Mouse (Mus musculus) urinary bladder, adult 18-20 months (tissue): Measurements from ENCODE around the gene Zdhhc3.

Source experiments
- DNase-seq, 2 experiments: peaks; one replicate each; pipeline ENCODE4 v3.0.0; 2022; ENCODE audit warnings: low spot score in 2 of 2, mixed read lengths in 2 of 2

The Zdhhc3 gene

GRCm38 (mm10) chr9:123115566-123115965 lies 2.6 kb upstream of the Zdhhc3 start:
- no peak for DNase-seq

GRCm38 (mm10) chr9:123113931-123114330 lies 926 bp upstream of the Zdhhc3 start:
- no peak for DNase-seq

GRCm38 (mm10) chr9:123111751-123112221 lies 1.2 kb downstream of the Zdhhc3 start:
- DNase-seq = no peak

- DNase-seq = no peak
Observed at GRCm38 (mm10) chr9:123109188-123109587, 3.8 kb downstream of the Zdhhc3 start.

- DNase-seq = no peak
Observed at GRCm38 (mm10) chr9:123107186-123107585, 5.8 kb downstream of the Zdhhc3 start.

DNA sequence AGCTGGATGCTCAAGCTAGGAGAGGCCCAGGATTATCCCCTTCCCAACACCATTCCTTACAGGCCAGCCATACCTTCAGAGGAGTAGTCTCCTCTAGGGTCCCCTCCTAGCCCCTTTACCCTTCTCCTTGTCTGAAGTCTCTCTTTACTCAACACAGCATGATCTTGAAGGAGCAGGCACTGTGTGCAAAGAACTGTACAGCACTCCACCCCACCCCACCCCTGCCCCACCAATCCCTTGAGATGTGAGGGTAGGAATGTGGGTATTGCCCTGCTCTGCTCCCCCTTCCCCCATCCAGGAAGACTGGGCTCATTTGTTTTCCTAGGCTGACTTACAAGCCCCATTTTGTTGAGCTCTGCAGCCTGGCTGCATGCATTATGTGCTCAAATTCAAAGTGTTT lies 8.6 kb downstream of the Zdhhc3 start:
- no peak for DNase-seq

GRCm38 (mm10) chr9:123103425-123103824 lies 9.6 kb downstream of the Zdhhc3 start:
- no peak for DNase-seq

DNA sequence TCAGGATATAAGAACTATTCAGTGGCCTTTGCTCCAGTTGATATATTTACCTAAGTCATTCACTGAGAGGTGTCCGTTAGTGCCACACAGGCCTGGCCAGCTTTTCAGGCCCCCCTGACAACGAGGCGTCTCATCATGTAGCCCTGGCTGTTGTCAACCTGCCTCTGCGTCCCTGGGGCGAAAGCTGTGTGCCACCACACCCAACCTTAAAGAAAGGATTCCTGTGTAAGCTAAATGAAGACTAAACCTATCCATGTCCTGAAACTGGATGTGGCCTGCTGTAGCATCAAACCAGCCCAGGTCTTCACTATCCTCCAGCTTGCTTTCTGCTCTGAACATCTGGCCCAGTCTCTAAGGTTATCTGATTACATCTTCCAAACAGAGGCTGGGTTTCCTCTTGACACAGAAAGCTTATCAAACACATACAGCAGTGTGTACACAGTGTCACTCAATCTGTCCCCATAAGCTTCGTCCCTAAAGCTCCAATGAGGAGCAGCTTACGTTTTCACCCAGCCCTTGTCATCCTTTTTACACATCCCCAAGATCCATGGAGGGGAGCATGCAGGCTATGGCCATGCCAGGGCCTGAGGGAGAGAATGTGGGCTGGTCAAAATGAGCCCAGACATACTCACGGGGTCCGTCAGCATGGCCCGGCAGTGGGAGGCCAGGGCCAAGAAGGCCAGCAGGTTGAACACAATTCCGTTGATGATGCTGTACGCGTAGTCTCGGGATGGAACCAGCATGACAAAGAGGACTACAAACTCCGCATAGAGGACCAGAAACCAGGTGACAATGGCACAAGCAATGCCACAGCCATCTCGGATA lies 13.2 kb downstream of the Zdhhc3 start:
- no peak for DNase-seq

DNA sequence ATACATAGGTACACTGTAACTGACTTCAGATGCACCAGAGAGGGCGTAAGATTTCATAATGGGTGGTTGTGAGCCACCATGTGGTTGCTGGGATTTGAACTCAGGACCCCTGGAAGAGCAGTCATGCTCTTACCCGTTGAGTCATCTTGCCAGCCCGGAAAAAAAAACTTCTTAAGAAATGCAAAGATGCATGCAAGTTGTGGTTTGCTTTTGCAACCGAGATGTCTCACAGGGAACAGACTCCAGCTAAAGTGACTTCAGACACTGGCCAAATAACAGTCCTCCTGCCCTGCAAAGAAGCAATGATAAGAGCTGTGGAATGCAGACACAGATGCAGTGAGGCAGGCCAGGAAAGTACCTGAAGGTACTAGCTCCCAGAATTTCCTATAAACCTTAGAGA lies 22.2 kb downstream of the Zdhhc3 start:
- no peak for DNase-seq

GRCm38 (mm10) chr9:123087558-123087957 lies 25.4 kb downstream of the Zdhhc3 start:
- DNase-seq = no peak

GRCm38 (mm10) chr9:123085373-123085772 lies 27.6 kb downstream of the Zdhhc3 start:
- DNase-seq = no peak

DNA sequence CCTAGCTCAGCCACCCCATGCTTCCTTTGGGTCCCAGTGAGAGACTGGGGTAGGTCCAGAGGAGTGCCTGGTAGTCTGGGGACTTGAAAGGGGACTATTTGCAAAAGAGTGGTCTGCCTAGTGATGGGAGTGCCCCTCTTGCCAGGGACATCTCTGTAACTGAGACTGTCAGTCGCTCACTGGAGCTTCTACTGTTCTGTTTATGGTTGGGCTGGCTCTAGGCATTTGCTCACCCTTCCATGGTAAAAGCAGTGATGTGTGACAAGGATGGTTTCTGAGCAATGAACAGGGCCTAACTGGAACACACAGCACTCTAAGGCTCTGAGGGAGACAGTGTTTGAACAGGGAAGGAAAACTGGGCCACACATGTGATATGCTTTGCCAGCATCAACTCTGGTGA lies 32.2 kb downstream of the Zdhhc3 start:
- no peak for DNase-seq

- DNase-seq = no peak
Observed at GRCm38 (mm10) chr9:123080355-123080754, 32.6 kb downstream of the Zdhhc3 start.

DNA sequence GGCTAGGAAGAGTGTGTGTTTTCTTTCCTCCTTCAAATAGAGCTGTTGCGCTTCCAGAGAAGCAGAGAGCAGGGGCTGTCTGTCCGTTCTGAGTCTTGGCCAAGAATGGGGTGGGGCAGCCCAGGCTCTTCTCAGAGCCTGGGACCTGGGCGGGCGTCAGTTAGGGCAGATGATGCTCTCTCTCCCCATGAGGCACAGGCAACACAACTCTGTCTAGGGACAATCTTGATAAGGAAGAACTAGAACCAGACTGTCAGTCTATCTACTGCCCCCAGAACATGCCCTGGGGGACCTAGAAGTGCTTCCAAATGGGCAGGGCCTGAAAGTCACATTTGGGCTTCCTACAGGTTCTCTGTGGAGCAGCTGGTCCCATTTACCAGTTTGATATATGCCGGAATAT lies 33.9 kb downstream of the Zdhhc3 start:
- no peak for DNase-seq

DNA sequence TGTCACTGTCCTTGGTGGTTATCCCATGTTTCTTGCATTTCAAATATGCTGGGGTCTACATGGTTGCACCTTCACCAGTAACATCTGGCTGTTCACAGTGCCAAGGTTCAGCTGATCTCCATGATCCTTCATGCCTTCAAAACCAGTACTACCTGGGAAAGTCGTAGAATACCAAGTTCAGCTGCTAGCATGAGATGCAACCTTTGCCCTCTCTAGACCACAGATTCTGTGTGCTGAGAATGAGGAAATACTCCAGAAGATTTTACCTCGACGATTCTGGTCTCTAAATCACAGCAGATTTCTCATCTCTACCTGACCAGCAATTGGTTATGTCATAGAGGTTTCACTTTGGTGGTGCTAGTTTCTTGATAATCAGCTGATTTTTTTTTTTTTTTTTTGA lies 52.8 kb downstream of the Zdhhc3 start:
- no peak for DNase-seq

DNA sequence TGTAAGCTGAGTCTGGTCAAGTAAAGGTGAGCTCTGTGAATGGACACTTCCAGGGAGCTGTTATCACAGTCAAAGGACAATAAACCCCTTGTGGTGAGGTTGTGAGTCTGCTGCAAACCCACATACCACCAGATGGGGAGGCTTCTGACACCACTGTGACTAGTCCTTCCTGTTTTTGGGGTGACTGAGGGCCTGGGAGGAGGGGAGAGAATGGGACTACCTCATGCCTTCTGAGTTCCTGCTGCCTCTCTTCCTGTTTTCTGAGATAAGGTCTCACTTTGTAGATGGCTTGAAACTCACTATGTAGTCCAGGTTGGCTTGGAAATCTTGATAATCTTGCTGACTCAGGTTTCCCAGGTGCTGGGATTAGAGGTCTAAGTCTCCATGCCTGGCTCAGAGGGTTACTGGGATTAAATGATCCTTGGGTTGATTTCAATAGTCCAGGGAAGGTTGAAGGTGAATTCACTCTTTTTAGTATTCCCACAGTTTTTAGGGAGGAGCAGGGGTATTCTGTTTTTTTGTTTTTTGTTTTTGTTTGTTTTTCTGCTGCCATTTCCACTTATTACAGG lies 54.2 kb downstream of the Zdhhc3 start:
- no peak for DNase-seq

DNA sequence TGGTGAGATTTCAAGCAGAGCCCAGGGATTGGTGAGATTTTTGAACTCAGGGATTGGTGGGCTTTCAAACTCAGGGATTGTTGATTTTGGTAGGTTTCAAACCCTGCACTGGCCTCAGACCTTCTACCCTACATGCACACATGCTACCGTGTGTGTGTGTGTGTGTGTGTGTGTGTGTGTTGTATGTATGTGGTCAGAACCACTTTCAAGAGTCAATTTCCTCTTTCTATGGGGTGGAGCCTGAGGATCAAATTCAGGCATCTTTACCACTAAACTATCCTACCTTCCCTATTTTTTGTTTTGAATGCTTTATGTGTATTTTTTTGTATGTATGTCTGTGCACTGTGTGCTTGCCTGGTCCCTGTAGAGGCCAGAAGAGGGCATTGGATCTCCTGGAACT lies 65.3 kb downstream of the Zdhhc3 start:
- no peak for DNase-seq

GRCm38 (mm10) chr9:123034426-123034825 lies 78.6 kb downstream of the Zdhhc3 start, which contains the start of gene Tgm4:
Gene Tgm4 (plus strand): TSS chr9:123034726.
- DNase-seq = no peak

DNA sequence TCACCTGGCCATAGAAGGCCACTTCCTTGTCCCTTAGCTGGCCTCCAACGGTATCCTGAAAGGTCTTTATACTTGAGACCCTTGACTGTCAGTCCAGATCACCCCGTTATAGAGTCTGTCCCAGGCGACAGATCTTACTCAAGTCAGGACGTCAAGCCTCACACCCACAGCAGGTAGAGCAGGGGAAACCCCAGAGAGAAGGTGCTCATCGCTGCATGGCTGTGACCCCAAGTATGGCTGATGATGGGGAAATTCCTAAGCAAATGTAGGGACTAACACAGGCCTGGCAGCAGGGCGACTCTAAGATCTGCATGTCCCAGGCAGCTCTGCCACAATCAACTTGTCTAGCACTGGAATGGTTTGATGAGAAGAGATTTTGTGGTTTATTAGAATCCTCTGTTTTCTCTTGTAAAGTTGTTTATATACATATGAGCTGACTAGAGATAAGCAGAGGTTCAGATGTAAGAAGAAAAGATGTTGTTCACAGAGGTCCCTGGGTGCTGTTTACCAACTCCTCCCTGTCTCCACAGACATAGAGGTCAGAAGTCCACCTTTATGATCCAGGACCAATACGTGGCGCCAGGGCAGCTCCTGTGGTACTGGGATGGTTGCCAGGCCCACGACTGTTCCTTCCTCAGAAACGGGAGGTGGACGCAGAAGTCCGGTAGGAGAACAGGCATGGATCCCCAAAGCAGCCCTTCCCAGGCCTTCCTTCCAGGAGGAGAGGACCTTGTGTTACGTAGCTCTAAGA lies 81.3 kb downstream of the Zdhhc3 start:
- no peak for DNase-seq

DNA sequence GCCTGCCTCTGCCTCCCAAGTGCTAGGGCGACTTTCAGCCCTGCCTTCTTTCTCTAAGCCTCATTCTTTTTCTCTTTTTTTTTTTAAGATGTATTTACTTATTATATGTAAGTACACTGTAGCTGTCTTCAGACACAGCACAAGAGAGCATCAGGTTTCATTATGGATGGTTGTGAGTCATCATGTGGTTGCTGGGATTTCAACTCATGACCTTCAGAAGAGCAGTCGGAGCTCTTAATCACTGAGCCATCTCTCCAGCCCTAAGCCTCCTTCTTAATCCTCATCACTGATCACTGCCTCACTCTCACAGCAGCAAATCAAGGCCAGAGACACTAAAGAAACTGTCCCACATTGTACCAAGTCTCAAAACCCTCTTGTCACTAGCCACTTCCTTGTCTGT lies 88.8 kb downstream of the Zdhhc3 start:
- no peak for DNase-seq

DNA sequence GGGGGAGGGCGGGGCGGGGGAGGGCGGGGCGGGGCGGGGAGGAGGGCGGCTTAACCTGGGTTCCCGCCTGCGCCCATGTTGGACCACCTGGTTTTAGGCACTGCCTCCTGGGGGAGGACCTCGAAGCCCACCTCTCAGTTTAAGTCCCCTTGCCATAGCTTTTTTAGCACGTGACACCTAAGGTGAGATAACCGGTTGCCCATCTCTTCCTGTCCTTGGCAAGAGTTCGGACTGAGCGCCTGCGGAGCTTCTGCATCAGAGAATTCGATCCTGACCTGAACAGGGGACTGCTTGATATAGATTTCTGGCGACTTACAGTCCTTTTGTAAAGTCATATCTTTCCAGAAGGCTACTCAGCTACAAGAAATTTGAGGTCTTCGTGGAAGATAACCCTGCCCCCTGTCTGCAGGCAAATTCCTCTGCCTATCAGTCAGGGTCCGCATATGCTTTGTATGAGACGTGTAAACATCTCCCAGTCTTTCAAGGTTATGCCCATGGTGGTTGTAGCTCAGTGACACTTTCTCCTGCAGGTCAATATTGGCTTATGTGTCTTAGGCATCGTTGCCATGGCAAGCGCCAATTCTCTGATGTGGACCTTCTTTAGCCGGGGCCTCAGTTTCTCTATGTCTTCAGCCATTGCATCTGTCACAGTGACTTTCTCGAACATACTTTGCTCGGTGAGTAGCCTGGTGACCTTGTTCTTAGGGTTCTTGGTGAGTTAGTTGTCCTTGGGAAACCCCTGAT lies 91.2 kb downstream of the Zdhhc3 start:
- DNase-seq = peak in 1 of 2 experiments; percentile 2
